Mouse (Mus musculus): ENCODE data around the gene Gm17428. TPM values are rescaled to one million over a fixed set of nuclear protein-coding genes. Genes with fewer than 3 reads are reported as not detected.
"Not testable (repeated sequence)": the region's sequence is repeated elsewhere in the genome, so short reads cannot be mapped to it uniquely, and the experiment has no call there.

The Gm17428 gene
- polyA plus RNA-seq, 1 experiment from 2014 or later = not detected

GRCm38 (mm10) chr14:54956533-54956932, 20.2 kb upstream of the Gm17428 start:
- H3K4me3 ChIP-seq = no peak overlapping the region
- H3K27me3 ChIP-seq (replicated peaks) = no peaks in the 10 kb centered on the region
- ATAC-seq (replicated peaks) = no peak
- H3K4me1 ChIP-seq = no peaks in the 10 kb centered on the region
- H3K27ac ChIP-seq = no peak overlapping the region
- H3K36me3 ChIP-seq (replicated peaks) = no peaks in the 10 kb centered on the region
- no peak overlapping the region for H3K9ac ChIP-seq
- H3K4me2 ChIP-seq = no peak overlapping the region
- H3K9me3 ChIP-seq = no peaks in the 10 kb centered on the region
- whole genome bisulfite sequencing = 87% methylated on average over 9 of the region's 9 CpGs

- Histone ChIP-seq H3K36me3 (replicated peaks) (no peaks in the 10 kb centered on the region), H3K9me3 (no peaks in the 10 kb centered on the region), H3K4me2 (no peak overlapping the region), H3K4me3 (no peak overlapping the region), H3K27me3 (replicated peaks) (no peaks in the 10 kb centered on the region), H3K27ac (no peak overlapping the region), H3K9ac (no peak overlapping the region), H3K4me1 (no peaks in the 10 kb centered on the region)
- WGBS = 90% methylated on average over 4 of the region's 4 CpGs
- ATAC-seq (replicated peaks) = no peak
Measured at GRCm38 (mm10) chr14:54958503-54958902, 18.2 kb upstream of the Gm17428 start.

GRCm38 (mm10) chr14:54959197-54959596, 17.5 kb upstream of the Gm17428 start:
- ATAC-seq (replicated peaks) = no peak
- 87% methylated on average over 3 of the region's 3 CpGs for WGBS
- no peak overlapping the region for H3K4me2 ChIP-seq
- no peak overlapping the region for H3K9ac ChIP-seq
- H3K4me1 ChIP-seq = no peaks in the 10 kb centered on the region
- no peaks in the 10 kb centered on the region for H3K36me3 ChIP-seq (replicated peaks)
- no peaks in the 10 kb centered on the region for H3K27me3 ChIP-seq (replicated peaks)
- no peak overlapping the region for H3K27ac ChIP-seq
- H3K4me3 ChIP-seq = no peak overlapping the region
- no peaks in the 10 kb centered on the region for H3K9me3 ChIP-seq

GRCm38 (mm10) chr14:54959853-54960613, 16.7 kb upstream of the Gm17428 start:
- not testable (repeated sequence) for H3K9me3 ChIP-seq; H3K4me3 ChIP-seq; H3K27ac ChIP-seq; H3K4me1 ChIP-seq; H3K9ac ChIP-seq; H3K36me3 ChIP-seq (replicated peaks); H3K4me2 ChIP-seq; ATAC-seq (replicated peaks); H3K27me3 ChIP-seq (replicated peaks)
- 91% methylated on average over 12 of the region's 12 CpGs for WGBS

- Histone ChIP-seq H3K4me2 (no peak overlapping the region), H3K4me1 (no peaks in the 10 kb centered on the region), H3K27ac (no peak overlapping the region), H3K27me3 (replicated peaks) (no peaks in the 10 kb centered on the region), H3K9me3 (no peaks in the 10 kb centered on the region), H3K4me3 (no peak overlapping the region), H3K9ac (no peak overlapping the region), H3K36me3 (replicated peaks) (no peaks in the 10 kb centered on the region)
- 66% methylated on average over 10 of the region's 10 CpGs for WGBS
- ATAC-seq (replicated peaks) = no peak
Measured at GRCm38 (mm10) chr14:54960769-54961168, 16.0 kb upstream of the Gm17428 start.

- no peak overlapping the region for H3K4me3 ChIP-seq
- H3K27ac ChIP-seq = no peak overlapping the region
- no peaks in the 10 kb centered on the region for H3K36me3 ChIP-seq (replicated peaks)
- H3K9me3 ChIP-seq = no peaks in the 10 kb centered on the region
- H3K27me3 ChIP-seq (replicated peaks) = no peaks in the 10 kb centered on the region
- H3K4me2 ChIP-seq = no peak overlapping the region
- no peak for ATAC-seq (replicated peaks)
- no peaks in the 10 kb centered on the region for H3K4me1 ChIP-seq
- no peak overlapping the region for H3K9ac ChIP-seq
- WGBS = 85% methylated on average over 5 of the region's 5 CpGs
Measured at GRCm38 (mm10) chr14:54961487-54961886, 15.2 kb upstream of the Gm17428 start.

- no peak overlapping the region for H3K4me2 ChIP-seq
- 90% methylated on average over 7 of the region's 7 CpGs for WGBS
Measured at GRCm38 (mm10) chr14:54962714-54963113, 14.0 kb upstream of the Gm17428 start.

GRCm38 (mm10) chr14:54963727-54964126, 13.0 kb upstream of the Gm17428 start:
- Histone ChIP-seq H3K9me3 (no peaks in the 10 kb centered on the region), H3K4me1 (no peaks in the 10 kb centered on the region), H3K36me3 (replicated peaks) (no peaks in the 10 kb centered on the region), H3K4me2 (no peak overlapping the region), H3K27me3 (replicated peaks) (no peaks in the 10 kb centered on the region), H3K9ac (no peak overlapping the region), H3K27ac (no peak overlapping the region), H3K4me3 (no peak overlapping the region)
- 87% methylated on average over 11 of the region's 11 CpGs for WGBS
- ATAC-seq (replicated peaks) = no peak

More at GRCm38 (mm10) chr14:54962714-54963113, 14.0 kb upstream of the Gm17428 start:
- no peak overlapping the region for H3K9ac ChIP-seq
- no peaks in the 10 kb centered on the region for H3K4me1 ChIP-seq
- no peak for ATAC-seq (replicated peaks)
- no peaks in the 10 kb centered on the region for H3K27me3 ChIP-seq (replicated peaks)
- H3K27ac ChIP-seq = no peak overlapping the region
- no peaks in the 10 kb centered on the region for H3K36me3 ChIP-seq (replicated peaks)
- no peaks in the 10 kb centered on the region for H3K9me3 ChIP-seq
- no peak overlapping the region for H3K4me3 ChIP-seq

- Histone ChIP-seq H3K9me3 (no peaks in the 10 kb centered on the region), H3K4me2 (no peak overlapping the region), H3K36me3 (replicated peaks) (no peaks in the 10 kb centered on the region), H3K4me3 (no peak overlapping the region), H3K9ac (no peak overlapping the region), H3K27ac (no peak overlapping the region), H3K4me1 (no peaks in the 10 kb centered on the region), H3K27me3 (replicated peaks) (no peaks in the 10 kb centered on the region)
- no peak for ATAC-seq (replicated peaks)
- WGBS = 87% methylated on average over 15 of the region's 15 CpGs
Measured at GRCm38 (mm10) chr14:54965044-54965443, 11.7 kb upstream of the Gm17428 start.

- Histone ChIP-seq H3K4me3 (no peak overlapping the region), H3K9ac (no peak overlapping the region), H3K4me2 (no peak overlapping the region), H3K9me3 (no peaks in the 10 kb centered on the region), H3K27me3 (replicated peaks) (no peaks in the 10 kb centered on the region), H3K4me1 (no peaks in the 10 kb centered on the region), H3K27ac (no peak overlapping the region), H3K36me3 (replicated peaks) (no peaks in the 10 kb centered on the region)
- 79% methylated on average over 6 of the region's 6 CpGs for WGBS
- ATAC-seq (replicated peaks) = no peak
Measured at GRCm38 (mm10) chr14:54965631-54966030, 11.1 kb upstream of the Gm17428 start.

- no peak for ATAC-seq (replicated peaks)
- 75% methylated on average over 7 of the region's 7 CpGs for WGBS
- H3K9ac ChIP-seq = no peak within 1 kb of the TSS
- H3K9me3 ChIP-seq = no peaks in the 10 kb centered on the region
- no peaks in the 10 kb centered on the region for H3K27me3 ChIP-seq (replicated peaks)
- H3K27ac ChIP-seq = no peak within 1 kb of the TSS
- H3K4me3 ChIP-seq = no peak within 1 kb of the TSS
- no peaks in the 10 kb centered on the region for H3K4me1 ChIP-seq
- H3K36me3 ChIP-seq (replicated peaks) = no peaks in the 10 kb centered on the region
- H3K4me2 ChIP-seq = no peak within 1 kb of the TSS
Measured at GRCm38 (mm10) chr14:54966320-54966977, 10.3 kb upstream of the Gm17428 start, which contains the start of gene Myh6. Myh6 (minus strand) TSS chr14:54966927.

GRCm38 (mm10) chr14:54967874-54968273, 8.9 kb upstream of the Gm17428 start:
- H3K9me3 ChIP-seq = no peaks in the 10 kb centered on the region
- ATAC-seq (replicated peaks) = no peak
- H3K9ac ChIP-seq = no peak overlapping the region
- no peaks in the 10 kb centered on the region for H3K4me1 ChIP-seq
- no peak overlapping the region for H3K4me3 ChIP-seq
- H3K4me2 ChIP-seq = no peak overlapping the region
- no peaks in the 10 kb centered on the region for H3K27me3 ChIP-seq (replicated peaks)
- 86% methylated on average over 3 of the region's 3 CpGs for WGBS
- H3K36me3 ChIP-seq (replicated peaks) = no peaks in the 10 kb centered on the region
- H3K27ac ChIP-seq = no peak overlapping the region

- no peaks in the 10 kb centered on the region for H3K9me3 ChIP-seq
- no peak overlapping the region for H3K9ac ChIP-seq
- ATAC-seq (replicated peaks) = no peak
- no peaks in the 10 kb centered on the region for H3K36me3 ChIP-seq (replicated peaks)
- no peak overlapping the region for H3K4me3 ChIP-seq
- 0 out of 2 replicates have a peak, but pooled peaks cover under 1% of the 10 kb centered on the region for H3K4me1 ChIP-seq
- H3K27ac ChIP-seq = no peak overlapping the region
- H3K4me2 ChIP-seq = no peak overlapping the region
- no peaks in the 10 kb centered on the region for H3K27me3 ChIP-seq (replicated peaks)
Measured at GRCm38 (mm10) chr14:54968344-54968743, 8.4 kb upstream of the Gm17428 start.
